Comparison of ENCODE assay signal across 14 mouse cellular contexts in the genomic region with DNA sequence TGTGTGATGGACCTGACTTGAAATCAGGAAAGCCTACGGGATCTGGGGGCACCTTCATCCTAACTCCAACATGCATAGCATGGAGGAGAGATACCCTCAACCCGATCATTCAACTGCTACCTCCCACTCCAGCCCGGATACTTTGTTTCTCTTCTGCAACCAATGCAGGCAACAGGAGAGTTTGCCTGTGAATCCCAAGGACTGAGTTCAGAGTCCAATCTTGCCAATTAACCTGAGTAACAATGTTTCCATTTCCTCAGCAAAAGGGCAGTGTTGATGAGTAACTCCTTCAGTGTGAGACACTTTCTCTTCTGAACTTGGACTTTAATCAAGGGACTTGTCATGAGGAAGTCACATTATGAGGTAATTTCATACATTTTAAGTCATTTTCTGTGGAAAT.
"Had no signal": no experiment of that assay in that cellular context is flagged by ENCODE, and none has a peak within 500 bp of the region (broad histone marks: within the 10 kb centered on the region; RNA-seq: fewer than 3 reads in every experiment).

No protein-coding gene starts in this region.

- H3K36me3 ChIP-seq: liver, embryonic 13.5 days; lung, embryonic 15.5 days; midbrain, embryonic 15.5 days; neural tube, embryonic 12.5 days had no signal

- H3K9ac ChIP-seq: liver, embryonic 13.5 days; liver, postnatal 0 days; lung, embryonic 15.5 days; midbrain, embryonic 15.5 days; neural tube, embryonic 12.5 days had no signal

- H3K4me2 ChIP-seq: liver, embryonic 13.5 days; lung, embryonic 15.5 days; midbrain, embryonic 11.5 days; midbrain, embryonic 15.5 days; neural tube, embryonic 12.5 days had no signal

- H3K27ac ChIP-seq: left cerebral cortex, adult 2 months; liver, embryonic 13.5 days; lung, embryonic 15.5 days; macrophage; midbrain, embryonic 15.5 days; neural tube, embryonic 12.5 days had no signal

- DNase-seq: liver; liver, embryonic 13.5 days; liver, postnatal 0 days; lung, postnatal 14 days; right cerebral cortex, postnatal 4 days; spleen, adult 18-20 months; thymus, postnatal 36 days had no signal

- H3K27me3 ChIP-seq: liver, embryonic 13.5 days; lung, embryonic 15.5 days; megakaryocyte, embryonic 14.5 days; midbrain, embryonic 15.5 days; neural tube, embryonic 12.5 days had no signal

- ATAC-seq: liver, postnatal 0 days; midbrain, embryonic 15.5 days had no signal

- H3K4me3 ChIP-seq: left cerebral cortex, adult 2 months; liver, embryonic 13.5 days; lung, embryonic 15.5 days; megakaryocyte, embryonic 14.5 days; midbrain, embryonic 15.5 days; neural tube, embryonic 12.5 days had no signal

- H3K4me1 ChIP-seq: liver, embryonic 13.5 days; lung, embryonic 15.5 days; megakaryocyte, embryonic 14.5 days; midbrain, embryonic 15.5 days had no signal

- H3K9me3 ChIP-seq: liver, embryonic 13.5 days; lung, embryonic 15.5 days; midbrain, embryonic 15.5 days; neural tube, embryonic 12.5 days had no signal
